Mouse (Mus musculus): ENCODE results near the gene Zbtb46.

- no peak for TF ChIP-seq CTCF (IDR thresholded peaks at IDR 0.05; ENCODE audit: borderline replicate concordance, control insufficient read depth, extremely low read depth, insufficient read depth, low read length, poor library complexity)
- no peak for TF ChIP-seq POLR2A (IDR thresholded peaks at IDR 0.05; ENCODE audit: control insufficient read depth, extremely low read depth, insufficient read depth, low read length, poor library complexity)
These were observed 79.0 kb downstream of the Zbtb46 start for GRCm38 (mm10) chr2:181380251-181380650.

Measured in thymus, adult 2 months (tissue).